Mouse (Mus musculus): ENCODE data around the gene Trmt1.
A peak's percentile ranks its signal among the peaks of the same experiment; 100 is the strongest.

Gene Trmt1

GRCm38 (mm10) chr8:84693332-84693731, 7.2 kb downstream of the Trmt1 start:
- DNase-seq, result peak; percentile 67

- DNase-seq, result peak; percentile 93
These were observed 9.0 kb downstream of the Trmt1 start for GRCm38 (mm10) chr8:84695140-84695539.

GRCm38 (mm10) chr8:84697166-84698130, 11.3 kb downstream of the Trmt1 start:
- peak; percentile 93 for DNase-seq

GRCm38 (mm10) chr8:84698288-84698687, 12.2 kb downstream of the Trmt1 start:
- DNase-seq, result peak; percentile 92

- DNase-seq, result peak; percentile 99
These were observed 12.9 kb downstream of the Trmt1 start for GRCm38 (mm10) chr8:84698929-84699401.

- peak; percentile 100 for DNase-seq
These were observed 13.8 kb downstream of the Trmt1 start for GRCm38 (mm10) chr8:84699861-84700322.

GRCm38 (mm10) chr8:84700526-84700925, 14.4 kb downstream of the Trmt1 start:
- DNase-seq, result no peak

GRCm38 (mm10) chr8:84700941-84701911, 15.1 kb downstream of the Trmt1 start, which contains the start of gene Lyl1:
TSS of gene Lyl1 (plus strand) at chr8:84701457.
- peak; percentile 99 for DNase-seq

- DNase-seq, result peak; percentile 95
These were observed 16.5 kb downstream of the Trmt1 start for GRCm38 (mm10) chr8:84702561-84702960.

- DNase-seq, result peak; percentile 91
These were observed 16.9 kb downstream of the Trmt1 start for GRCm38 (mm10) chr8:84702963-84703465.

GRCm38 (mm10) chr8:84703466-84704249, 17.6 kb downstream of the Trmt1 start:
- DNase-seq, result peak; percentile 94

- peak; percentile 99 for DNase-seq
These were observed 18.2 kb downstream of the Trmt1 start for GRCm38 (mm10) chr8:84704356-84704755.

GRCm38 (mm10) chr8:84704867-84705831, 19.0 kb downstream of the Trmt1 start:
- peak; percentile 98 for DNase-seq

GRCm38 (mm10) chr8:84705960-84706359, 19.9 kb downstream of the Trmt1 start:
- DNase-seq, result no peak

- DNase-seq, result no peak
These were observed 20.6 kb downstream of the Trmt1 start for GRCm38 (mm10) chr8:84706610-84707266.

- peak; percentile 98 for DNase-seq
These were observed 21.3 kb downstream of the Trmt1 start for GRCm38 (mm10) chr8:84707267-84707883.

GRCm38 (mm10) chr8:84708071-84708541, 22.0 kb downstream of the Trmt1 start:
- DNase-seq, result peak; percentile 96

- DNase-seq, result peak; percentile 99
These were observed 22.8 kb downstream of the Trmt1 start for GRCm38 (mm10) chr8:84708774-84709475.

- DNase-seq, result no peak
These were observed 23.8 kb downstream of the Trmt1 start for GRCm38 (mm10) chr8:84709931-84710330.
